In genomic region chr1:13870631-13871286, GRCm38 (mm10) we compare ENCODE assay signal across 16 mouse cellular contexts.
DNase-seq lines count a peak whose midpoint lies in the region; ATAC-seq lines count a peak whose summit lies in the region.
"Had no signal": no experiment of that assay in that cellular context is flagged by ENCODE, and none has a peak within 500 bp of the region (broad histone marks: within the 10 kb centered on the region; RNA-seq: fewer than 3 reads in every experiment).

No protein-coding gene starts in this region.

- intact Hi-C loops in left cerebral cortex, postnatal 4 days (cut with DNase I): no loop called here

- WGBS in forebrain, embryonic 14.5 days: 63% methylated on average over 3 of the region's 3 CpGs
- 85% methylated on average over 3 of the region's 3 CpGs for WGBS in forebrain, embryonic 10.5 days
- WGBS in midbrain, embryonic 14.5 days: 65% methylated on average over 3 of the region's 3 CpGs
- 82% methylated on average over 3 of the region's 3 CpGs for WGBS in midbrain, embryonic 11.5 days

- H3K4me1 ChIP-seq in forebrain, embryonic 14.5 days (ENCODE audit: control insufficient read depth, insufficient read depth, low read length): no peaks in the 10 kb centered on the region
- no peaks in the 10 kb centered on the region for H3K4me1 ChIP-seq in forebrain, embryonic 10.5 days
- no peaks in the 10 kb centered on the region for H3K4me1 ChIP-seq in midbrain, embryonic 14.5 days (ENCODE audit: control insufficient read depth, insufficient read depth, low read length)
- H3K4me1 ChIP-seq in midbrain, embryonic 11.5 days (ENCODE audit: control insufficient read depth, insufficient read depth, low read length): no peaks in the 10 kb centered on the region
- H3K4me1 ChIP-seq: neural tube, embryonic 12.5 days had no signal

- no peak overlapping the region for H3K27ac ChIP-seq in forebrain, embryonic 14.5 days (ENCODE audit: low read depth, low read length)
- H3K27ac ChIP-seq in forebrain, embryonic 10.5 days: no peak overlapping the region
- H3K27ac ChIP-seq in midbrain, embryonic 14.5 days (replicated peaks; ENCODE audit: low read depth, low read length): no peak overlapping the region
- no peak overlapping the region for H3K27ac ChIP-seq in midbrain, embryonic 11.5 days (ENCODE audit: low read depth, low read length)
- H3K27ac ChIP-seq: neural tube, embryonic 12.5 days had no signal

- no peaks in the 10 kb centered on the region for H3K36me3 ChIP-seq in forebrain, embryonic 14.5 days (ENCODE audit: control insufficient read depth, insufficient read depth, low read length)
- no peaks in the 10 kb centered on the region for H3K36me3 ChIP-seq in forebrain, embryonic 10.5 days (replicated peaks)
- H3K36me3 ChIP-seq in midbrain, embryonic 14.5 days (ENCODE audit: control insufficient read depth, insufficient read depth, low read length): no peaks in the 10 kb centered on the region
- H3K36me3 ChIP-seq in midbrain, embryonic 11.5 days (ENCODE audit: control insufficient read depth, insufficient read depth, low read length): no peaks in the 10 kb centered on the region
- H3K36me3 ChIP-seq: neural tube, embryonic 12.5 days had no signal

- no peaks in the 10 kb centered on the region for H3K27me3 ChIP-seq in forebrain, embryonic 14.5 days (replicated peaks; ENCODE audit: control insufficient read depth, insufficient read depth, low read length)
- no peaks in the 10 kb centered on the region for H3K27me3 ChIP-seq in forebrain, embryonic 10.5 days (ENCODE audit: poor library complexity, severe bottlenecking)
- no peaks in the 10 kb centered on the region for H3K27me3 ChIP-seq in midbrain, embryonic 14.5 days (ENCODE audit: control insufficient read depth, insufficient read depth, low read length)
- H3K27me3 ChIP-seq in midbrain, embryonic 11.5 days (ENCODE audit: control insufficient read depth, insufficient read depth, low read length): no peaks in the 10 kb centered on the region
- H3K27me3 ChIP-seq: neural tube, embryonic 12.5 days had no signal

- ATAC-seq in forebrain, embryonic 14.5 days: no peak
- ATAC-seq in midbrain, embryonic 14.5 days (ENCODE audit: low FRiP score, low TSS enrichment): no peak
- no peak for ATAC-seq in midbrain, embryonic 11.5 days (ENCODE audit: low FRiP score)
- ATAC-seq: forebrain, embryonic 16.5 days had no signal

- no peak overlapping the region for H3K9ac ChIP-seq in forebrain, embryonic 14.5 days (ENCODE audit: low read length)
- no peak overlapping the region for H3K9ac ChIP-seq in midbrain, embryonic 14.5 days (replicated peaks; ENCODE audit: low read length)
- H3K9ac ChIP-seq in midbrain, embryonic 11.5 days (ENCODE audit: low read length): no peak overlapping the region
- H3K9ac ChIP-seq: neural tube, embryonic 12.5 days had no signal

- H3K4me3 ChIP-seq in forebrain, embryonic 14.5 days (ENCODE audit: low read depth, low read length): no peak overlapping the region
- no peak overlapping the region for H3K4me3 ChIP-seq in forebrain, embryonic 10.5 days
- H3K4me3 ChIP-seq in midbrain, embryonic 14.5 days (replicated peaks; ENCODE audit: low read depth, low read length): no peak overlapping the region
- H3K4me3 ChIP-seq in midbrain, embryonic 11.5 days (ENCODE audit: low read depth, low read length): no peak overlapping the region
- H3K4me3 ChIP-seq: neural tube, embryonic 12.5 days had no signal

- peak; percentile 25 for DNase-seq in forebrain, embryonic 14.5 days (ENCODE audit: low spot score)
- DNase-seq in forebrain, embryonic 10.5 days (ENCODE audit: extremely low spot score, low spot score): no peak
- DNase-seq in midbrain, embryonic 14.5 days: peak; percentile 38
- no peak for DNase-seq in midbrain, embryonic 11.5 days (ENCODE audit: low spot score, missing footprints)
- peak; percentile 6 to 8 for DNase-seq in frontal cortex, postnatal 14 days (ENCODE audit: low spot score in 2 of 2)
- peak; percentile 47 for DNase-seq in left cerebral cortex, postnatal 4 days
- DNase-seq in kidney, postnatal 4 days: no peak
- DNase-seq in thymus, postnatal 0 days (ENCODE audit: low spot score): no peak
- DNase-seq: adrenal gland, postnatal 14 days; kidney, postnatal 10 days; layer of hippocampus, postnatal 36 days; lung, postnatal 14 days; thymus, adult 18-20 months had no signal

- H3K4me2 ChIP-seq in forebrain, embryonic 14.5 days (ENCODE audit: low read length): no peak overlapping the region
- H3K4me2 ChIP-seq in midbrain, embryonic 14.5 days (ENCODE audit: low read length): no peak overlapping the region
- H3K4me2 ChIP-seq in midbrain, embryonic 11.5 days: no peak overlapping the region
- H3K4me2 ChIP-seq: liver, embryonic 11.5 days; neural tube, embryonic 12.5 days had no signal

- H3K9me3 ChIP-seq in forebrain, embryonic 14.5 days (replicated peaks; ENCODE audit: control insufficient read depth, low read length): no peaks in the 10 kb centered on the region
- H3K9me3 ChIP-seq in forebrain, embryonic 10.5 days: no peaks in the 10 kb centered on the region
- H3K9me3 ChIP-seq in midbrain, embryonic 14.5 days (ENCODE audit: control insufficient read depth, low read length): no peaks in the 10 kb centered on the region
- H3K9me3 ChIP-seq in midbrain, embryonic 11.5 days (ENCODE audit: control insufficient read depth, low read length): no peaks in the 10 kb centered on the region
- H3K9me3 ChIP-seq: neural tube, embryonic 12.5 days had no signal

Comparison
In these comparisons a context has a peak if more than half of its experiments do, and no peak if none do; other contexts are left out.
1. DNase-seq: peak in forebrain, embryonic 14.5 days (single experiment), midbrain, embryonic 14.5 days (single experiment), frontal cortex, postnatal 14 days (2 of 2) and left cerebral cortex, postnatal 4 days (single experiment); none in forebrain, embryonic 10.5 days (single experiment), midbrain, embryonic 11.5 days (single experiment), kidney, postnatal 4 days (0 of 2) and thymus, postnatal 0 days (single experiment).